Mouse (Mus musculus) heart, postnatal 36 days (tissue): ENCODE data around the gene Tgm2. TPM values are rescaled to one million over a fixed set of nuclear protein-coding genes. Genes with fewer than 3 reads are reported as not detected.

Source experiments
- DNase-seq, 2 experiments: peaks; one replicate each; pipeline ENCODE4 v3.0.0; 2021 to 2022
- intact Hi-C: fragments of 180-260 bp; cut with DNase I; formaldehyde crosslinking; loops from one replicate; pipeline ENCODE4 v1.15.1; 2025
- total RNA-seq, 2 experiments: library from RNA; stranded (reverse); gene quantifications; 2 replicates each; pipeline ENCODE4 v1.2.3; 2021

Tgm2 gene
- total RNA-seq, 2 experiments from 2014 or later: 237 to 310 TPM

DNA sequence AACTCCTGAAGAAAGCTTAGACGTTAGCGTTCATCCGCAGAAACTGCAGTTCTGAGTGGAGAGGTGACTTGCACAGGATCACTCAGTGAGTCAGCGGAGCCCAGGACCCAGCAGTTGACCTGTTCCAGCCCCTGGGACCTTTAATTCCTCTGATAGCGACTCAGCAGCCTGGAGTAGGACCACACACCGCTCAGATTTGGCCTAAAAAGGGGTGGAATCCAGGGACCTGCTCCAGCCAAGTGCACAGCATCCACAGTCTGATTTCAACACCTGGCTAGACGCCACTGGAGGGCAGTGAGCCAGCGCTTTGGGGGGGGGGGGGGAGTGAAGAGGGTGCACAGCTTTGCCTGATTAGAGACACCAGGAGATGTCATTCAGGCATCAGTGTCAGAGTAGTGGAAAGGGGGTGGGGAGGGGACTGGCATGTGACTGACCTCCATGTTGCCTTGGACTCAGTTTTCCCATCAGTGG, 22.5 kb upstream of the Tgm2 start:
- intact Hi-C loops: no loop called here
- peak; percentile 49 to 56 for DNase-seq

GRCm38 (mm10) chr2:158167496-158168205, 21.4 kb upstream of the Tgm2 start:
- intact Hi-C loops: no loop called here
- no peak for DNase-seq

DNA sequence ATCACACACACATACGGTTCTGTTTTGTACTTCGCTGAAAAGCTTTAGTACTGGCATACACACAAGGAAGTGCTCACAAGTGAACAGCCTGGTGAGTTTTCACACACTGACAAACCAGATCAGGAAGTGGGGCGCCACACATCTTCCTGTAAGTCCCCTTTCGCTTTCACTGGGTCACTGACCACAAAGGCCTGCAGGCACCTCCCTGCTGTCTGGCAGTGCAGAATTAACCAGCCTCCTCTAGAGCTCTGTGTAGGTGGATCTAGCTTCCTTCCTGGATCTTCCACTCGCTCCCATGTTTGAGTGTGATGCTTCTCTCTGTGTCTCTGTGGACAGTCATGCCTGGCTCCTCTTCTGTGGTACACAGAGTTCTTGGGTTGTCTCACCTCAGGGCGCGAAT, 20.4 kb upstream of the Tgm2 start:
- DNase-seq: peak in 1 of 2 experiments; percentile 39
- intact Hi-C loops: no loop called here

- no peak for DNase-seq
- intact Hi-C loops: no loop called here
Observed at GRCm38 (mm10) chr2:158165776-158166175, 19.5 kb upstream of the Tgm2 start.

- intact Hi-C loops: no loop called here
Observed at GRCm38 (mm10) chr2:158163034-158163433, 16.8 kb upstream of the Tgm2 start.

GRCm38 (mm10) chr2:158161761-158162160, 15.5 kb upstream of the Tgm2 start:
- intact Hi-C loops: no loop called here
- DNase-seq: no peak

More at GRCm38 (mm10) chr2:158163034-158163433, 16.8 kb upstream of the Tgm2 start:
- DNase-seq: no peak

DNA sequence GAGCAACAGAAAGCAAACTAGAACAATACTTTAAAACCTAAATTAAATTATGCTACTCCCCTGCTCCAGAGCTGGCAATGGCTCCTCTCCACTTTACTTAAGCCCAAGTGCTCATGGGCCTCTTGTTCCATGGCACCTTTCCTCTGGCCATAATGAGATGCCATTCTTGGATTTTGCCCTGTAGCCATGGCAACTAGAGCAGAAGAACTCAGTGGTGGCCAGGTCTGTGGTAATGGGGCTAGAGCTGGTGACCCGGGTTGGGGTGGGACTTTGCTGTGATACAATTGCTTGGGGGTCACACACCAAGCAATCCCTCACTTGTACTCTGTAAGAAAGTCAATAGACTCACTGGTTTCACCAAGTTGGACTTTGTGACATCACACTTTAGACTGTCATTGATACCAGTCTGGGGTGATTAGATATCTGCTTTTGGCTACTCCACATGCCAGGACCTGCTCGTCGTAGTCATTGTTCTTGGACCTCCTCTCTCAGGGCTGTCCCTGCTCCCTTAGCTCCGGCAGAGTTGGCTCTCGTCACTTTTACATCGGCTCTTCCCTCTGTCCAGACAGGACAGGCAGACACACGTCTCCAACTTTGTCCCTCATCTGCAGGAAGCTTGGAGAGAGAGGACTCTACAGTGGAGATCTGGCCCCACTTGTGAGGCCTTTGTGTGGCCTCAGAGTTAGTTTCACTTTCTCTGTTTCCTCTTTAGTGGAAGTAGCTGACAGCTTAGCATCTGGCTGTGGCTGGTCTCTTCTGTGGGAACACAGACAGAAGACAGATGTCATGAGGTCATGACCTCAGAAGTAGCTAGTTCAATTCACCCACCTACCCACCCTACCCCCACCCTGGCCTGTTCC, 13.4 kb upstream of the Tgm2 start:
- peak in 1 of 2 experiments; percentile 42 for DNase-seq
- intact Hi-C loops: no loop called here

GRCm38 (mm10) chr2:158157654-158158053, 11.4 kb upstream of the Tgm2 start:
- intact Hi-C loops: no loop called here

DNA sequence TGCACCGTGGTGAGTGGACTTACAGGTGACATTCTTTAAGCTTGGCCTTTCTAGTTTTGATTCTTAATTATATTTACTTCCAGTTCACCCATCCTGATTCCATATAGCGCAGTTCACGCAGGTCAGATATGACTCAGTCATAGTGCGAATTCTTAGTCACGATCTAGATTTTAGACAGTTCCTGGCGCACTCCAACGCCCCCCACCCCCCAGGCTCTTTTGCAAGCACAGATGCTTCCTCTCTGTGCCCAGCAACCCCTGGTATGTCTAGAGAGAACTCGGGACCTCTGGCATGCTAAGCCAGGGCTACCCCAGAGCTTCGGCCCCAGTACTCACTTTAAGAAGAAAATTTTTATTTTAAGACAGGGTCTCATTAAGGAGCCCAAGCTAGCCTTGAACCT, 10.3 kb upstream of the Tgm2 start:
- intact Hi-C loops: no loop called here
- DNase-seq: no peak

More at GRCm38 (mm10) chr2:158157654-158158053, 11.4 kb upstream of the Tgm2 start:
- no peak for DNase-seq

GRCm38 (mm10) chr2:158155615-158156014, 9.4 kb upstream of the Tgm2 start:
- intact Hi-C loops: no loop called here

GRCm38 (mm10) chr2:158155101-158155500, 8.9 kb upstream of the Tgm2 start:
- intact Hi-C loops: no loop called here
- DNase-seq: no peak

More at GRCm38 (mm10) chr2:158155615-158156014, 9.4 kb upstream of the Tgm2 start:
- no peak for DNase-seq

GRCm38 (mm10) chr2:158154641-158155040, 8.4 kb upstream of the Tgm2 start:
- intact Hi-C loops: no loop called here
- no peak for DNase-seq

DNA sequence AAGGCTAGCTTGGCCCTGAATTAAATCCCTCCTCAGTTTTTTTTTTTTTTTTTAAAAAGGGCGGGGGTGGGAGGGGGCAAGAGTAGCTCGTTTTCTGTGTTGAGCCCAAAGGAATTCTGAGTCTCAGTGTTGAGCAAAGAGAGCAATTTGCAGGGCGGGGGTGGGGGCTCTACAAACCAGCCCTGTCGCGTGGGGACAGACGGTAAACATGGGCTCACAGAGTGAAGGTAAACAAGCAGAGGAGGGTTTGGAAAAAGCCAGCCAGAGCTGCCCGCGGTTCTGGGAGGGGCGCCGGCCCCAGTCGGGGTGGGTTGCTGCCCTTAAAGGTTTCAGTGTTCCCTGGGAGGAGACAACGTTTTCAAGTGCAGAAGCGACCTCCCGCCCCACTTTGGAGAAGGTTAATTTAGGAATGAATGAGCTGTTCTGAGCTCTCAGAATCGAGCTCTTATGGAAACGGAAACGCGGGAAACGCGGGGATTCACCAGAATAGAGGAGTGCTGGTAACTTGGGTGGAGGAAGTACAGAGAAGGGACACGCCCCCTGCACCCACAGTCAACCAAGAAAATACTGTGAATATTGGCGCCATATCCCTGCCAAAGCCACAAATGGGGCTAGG, 7.6 kb upstream of the Tgm2 start:
- peak in 1 of 2 experiments; percentile 29 for DNase-seq
- intact Hi-C loops: no loop called here

GRCm38 (mm10) chr2:158152685-158153309, 6.6 kb upstream of the Tgm2 start:
- DNase-seq: no peak
- intact Hi-C loops: no loop called here

DNA sequence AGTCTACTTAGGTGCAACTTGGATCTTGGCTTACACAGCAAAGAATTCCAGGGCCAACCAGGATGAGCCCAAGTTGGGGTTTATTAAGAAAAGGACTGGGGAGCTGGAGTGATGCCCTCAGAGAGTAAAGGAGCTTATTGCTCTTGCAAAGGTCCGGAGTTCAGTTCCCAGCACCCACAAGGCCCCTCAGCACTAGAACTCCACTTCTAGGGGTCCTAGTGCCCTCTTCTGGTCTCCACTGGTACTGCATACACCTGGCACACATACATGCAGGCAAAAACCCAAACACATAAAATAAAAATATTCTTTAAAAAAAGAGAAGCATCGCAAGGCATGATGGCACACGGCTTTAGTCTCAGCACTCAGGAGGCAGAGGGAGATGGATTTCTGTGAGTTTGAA, 4.8 kb upstream of the Tgm2 start:
- no peak for DNase-seq

DNA sequence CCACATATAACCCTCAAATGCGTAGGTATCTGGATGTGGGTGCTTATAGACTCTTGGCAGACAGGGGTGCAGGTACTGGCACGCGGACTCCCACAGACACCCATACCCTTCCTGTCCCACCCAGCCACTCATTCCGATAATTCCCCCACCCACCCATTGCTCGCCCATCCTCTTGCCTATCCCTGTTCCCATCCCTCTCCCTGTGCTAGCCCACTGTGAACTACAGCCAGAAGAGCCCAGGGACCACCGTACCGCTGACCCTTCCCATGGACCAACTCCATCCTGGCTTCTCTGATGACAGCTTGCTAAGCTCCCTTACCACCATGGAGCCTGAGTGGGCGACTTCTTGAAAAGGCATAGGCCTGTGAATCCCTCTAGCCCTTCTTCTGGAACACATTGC, 735 bp upstream of the Tgm2 start:
- no peak for DNase-seq
- intact Hi-C loops: loop anchor here (1.0 to 2.0 kb wide), 5 partner anchors 34 to 100 kb away; no protein-coding TSS in a partner anchor

More for the DNA sequence above, 4.8 kb upstream of the Tgm2 start:
- intact Hi-C loops: no loop called here

DNA sequence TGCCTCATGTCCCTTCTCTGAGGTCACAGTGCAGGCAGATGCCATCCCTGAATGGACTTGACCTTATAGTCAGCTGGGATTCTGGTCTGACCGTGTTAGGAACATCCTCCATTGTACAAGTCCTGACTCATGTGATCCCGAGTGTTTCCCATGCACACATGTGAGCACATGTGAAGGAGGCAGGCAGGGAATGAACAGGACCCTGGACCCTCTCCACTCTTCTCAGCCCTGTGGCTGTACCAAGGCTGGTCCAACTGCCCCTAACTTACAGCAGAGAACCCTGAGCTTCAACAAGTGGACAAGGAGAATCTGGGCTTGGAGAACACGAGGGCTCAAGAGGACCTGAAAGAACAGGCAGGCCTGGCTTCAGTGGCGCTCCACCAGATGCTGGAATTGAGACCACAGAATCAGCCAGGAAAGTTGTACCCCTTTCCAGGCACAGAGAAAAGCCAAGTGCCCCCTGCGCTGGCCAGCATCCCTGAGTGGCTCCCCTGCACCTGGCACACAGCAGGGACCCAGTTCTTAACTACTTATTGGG, 639 bp downstream of the Tgm2 start:
- intact Hi-C loops: loop anchor here (1.0 to 2.0 kb wide), 5 partner anchors 35 to 99 kb away; no protein-coding TSS in a partner anchor
- DNase-seq: no peak

DNA sequence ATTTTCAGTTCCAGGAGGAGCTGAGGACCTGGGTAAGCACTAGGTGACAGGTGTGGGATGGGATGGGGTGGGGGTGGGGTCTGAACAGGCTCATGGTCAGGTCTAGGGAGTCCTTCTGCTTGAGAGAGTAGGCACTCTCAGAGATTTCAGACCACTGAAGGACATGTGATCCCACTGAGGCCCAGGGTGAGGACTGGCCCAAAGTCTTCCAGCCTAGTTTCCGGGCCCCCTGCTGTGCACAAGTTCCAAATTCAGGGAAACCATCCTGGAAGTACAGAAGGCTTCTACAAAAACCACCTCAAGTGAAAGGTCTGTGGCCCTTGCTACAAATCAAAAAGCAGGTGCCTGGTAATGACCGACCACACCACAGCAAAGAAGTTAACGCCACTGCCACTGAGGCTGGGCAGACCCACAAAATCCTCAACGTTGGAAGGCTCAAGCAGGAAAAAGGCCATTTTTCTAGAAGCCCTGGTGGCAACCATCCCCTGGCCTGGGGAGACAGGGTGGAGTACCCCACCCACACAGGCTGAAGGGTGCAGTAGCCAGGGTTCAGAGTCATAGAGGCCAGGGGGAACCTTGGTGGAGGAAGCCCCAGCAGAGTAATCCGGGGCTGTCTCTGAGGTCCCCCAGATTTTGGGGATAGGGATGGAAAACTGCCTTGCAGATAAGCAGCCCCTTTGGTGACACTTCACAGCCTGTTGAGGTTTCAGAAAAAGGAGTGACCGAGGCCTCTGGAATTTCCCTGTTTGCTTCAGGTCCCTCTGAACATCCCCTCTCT, 1.3 kb downstream of the Tgm2 start:
- no peak for DNase-seq
- intact Hi-C loops: no loop called here

DNA sequence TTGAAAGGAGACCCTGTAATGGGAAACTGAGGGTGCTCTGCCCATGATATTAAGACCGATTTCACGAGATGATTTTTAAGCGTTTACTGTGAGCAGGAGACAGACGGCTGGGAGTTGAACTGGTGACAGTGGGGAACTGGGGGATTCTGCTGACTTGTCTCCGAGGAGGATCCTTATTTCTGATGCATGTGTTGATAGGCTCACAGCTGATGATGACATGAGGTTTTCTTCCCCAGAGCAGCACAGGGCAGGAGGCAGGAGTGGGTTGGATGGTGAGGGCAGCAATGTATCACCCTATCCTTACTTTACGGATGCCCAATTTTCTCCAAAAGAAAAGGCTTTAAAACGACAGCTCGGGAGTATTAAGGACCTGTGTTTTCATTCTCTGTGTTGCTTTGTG, 2.0 kb downstream of the Tgm2 start:
- no peak for DNase-seq
- intact Hi-C loops: no loop called here
